Mouse (Mus musculus) lung, adult 2 months (tissue): Measurements from ENCODE around the gene Chd3.

Source experiments
- CTCF ChIP-seq: fragments of 200-500 bp; IDR thresholded peaks from 2 replicates; pipeline ENCODE4 v1.5.1; 2011; ENCODE audit warnings: mild to moderate bottlenecking, low read length, control low read depth; ENCODE audit not compliant: insufficient read depth
- POLR2A ChIP-seq: fragments of 200-500 bp; IDR thresholded peaks from 2 replicates; pipeline ENCODE4 v1.6.1; 2011; ENCODE audit warnings: low read depth, mild to moderate bottlenecking, control low read depth, low read length, borderline replicate concordance; ENCODE audit errors: extremely low read depth

- TF ChIP-seq CTCF (no peak), POLR2A (no peak)
These were observed 35.6 kb upstream of the Chd3 start for GRCm38 (mm10) chr11:69404595-69405396.
